Mouse (Mus musculus) hindbrain, embryonic 16.5 days (tissue): ENCODE measurements at regions not wholly inside any gene's neighbourhood (a gene's known extent, or its start where the extent isn't known, plus 50 kb on each side); places are given as distances from the start of the nearest gene placed in this dataset.

Source experiments
- ATAC-seq: fragments of 200-750 bp; cut with Nextera tagmentation; 2 replicates; pipeline ENCODE4 v1.8.0; 2017; ENCODE audit warnings: moderate TSS enrichment, moderate library complexity
- H3K27ac ChIP-seq: fragments of 300-500 bp; sonication (generic); 2 replicates; pipeline ENCODE4 v1.5.1; 2014; ENCODE audit warnings: low read depth, mild to moderate bottlenecking, control low read depth, low read length, moderate library complexity
- H3K27me3 ChIP-seq: fragments of 300-500 bp; sonication (generic); replicated peaks from 2 replicates; pipeline ENCODE4 v1.6.1; 2014; ENCODE audit warnings: low read length; ENCODE audit not compliant: control insufficient read depth, insufficient read depth
- H3K36me3 ChIP-seq: fragments of 300-500 bp; sonication (generic); 2 replicates; pipeline ENCODE4 v1.6.1; 2014; ENCODE audit warnings: mild to moderate bottlenecking, low read length, moderate library complexity, mixed read lengths; ENCODE audit not compliant: control insufficient read depth, insufficient read depth
- H3K4me1 ChIP-seq: fragments of 300-500 bp; sonication (generic); 2 replicates; pipeline ENCODE4 v1.6.1; 2014; ENCODE audit warnings: low read depth, low read length; ENCODE audit not compliant: control insufficient read depth, insufficient read depth
- H3K4me2 ChIP-seq: fragments of 300-500 bp; sonication (generic); 2 replicates; pipeline ENCODE4 v1.6.1; 2014; ENCODE audit warnings: mild to moderate bottlenecking, low read length, control low read depth, moderate library complexity
- H3K4me3 ChIP-seq: fragments of 300-500 bp; sonication (generic); 2 replicates; pipeline ENCODE4 v1.5.1; 2014; ENCODE audit warnings: mild to moderate bottlenecking, low read length, control low read depth, moderate library complexity
- H3K9ac ChIP-seq: fragments of 300-500 bp; sonication (generic); 2 replicates; pipeline ENCODE4 v1.6.1; 2014; ENCODE audit warnings: low read depth, mild to moderate bottlenecking, control low read depth, low read length, moderate library complexity
- H3K9me3 ChIP-seq: fragments of 300-500 bp; sonication (generic); 2 replicates; pipeline ENCODE4 v1.6.1; 2014; ENCODE audit warnings: mild to moderate bottlenecking, low read length, moderate library complexity; ENCODE audit not compliant: control insufficient read depth
- WGBS: fragments of 180-500 bp; shearing (Covaris S2); extraction: QIAGEN DNeasy Blood & Tissue Kit; methylation state at CpG from one replicate; pipeline ENCODE4 v1.1.7; 2014; 5-methylcytosine and 5-hydroxymethylcytosine counted together

GRCm38 (mm10) chr17:14610791-14611522 is 83.1 kb downstream of the Thbs2 start:
- no peak overlapping the region for H3K4me2 ChIP-seq
- no peak overlapping the region for H3K27ac ChIP-seq
- H3K4me1 ChIP-seq: no peaks in the 10 kb centered on the region
- H3K36me3 ChIP-seq: no peaks in the 10 kb centered on the region
- no peak overlapping the region for H3K4me3 ChIP-seq
- H3K9ac ChIP-seq: no peak overlapping the region
- no peaks in the 10 kb centered on the region for H3K27me3 ChIP-seq
- ATAC-seq: no peak
- 88% methylated on average over 4 of the region's 4 CpGs for WGBS
- H3K9me3 ChIP-seq: no peaks in the 10 kb centered on the region

GRCm38 (mm10) chr17:14608845-14609244 is 85.2 kb downstream of the Thbs2 start:
- H3K4me3 ChIP-seq: no peak overlapping the region
- no peaks in the 10 kb centered on the region for H3K9me3 ChIP-seq
- WGBS: 82% methylated on average over 4 of the region's 4 CpGs
- H3K36me3 ChIP-seq: no peaks in the 10 kb centered on the region
- H3K27ac ChIP-seq: no peak overlapping the region
- no peaks in the 10 kb centered on the region for H3K4me1 ChIP-seq
- H3K27me3 ChIP-seq: no peaks in the 10 kb centered on the region
- no peak for ATAC-seq
- H3K4me2 ChIP-seq: no peak overlapping the region
- no peak overlapping the region for H3K9ac ChIP-seq

- WGBS: 76% methylated on average over 5 of the region's 5 CpGs
Measured at GRCm38 (mm10) chr17:14606356-14606989, 87.6 kb downstream of the Thbs2 start.

GRCm38 (mm10) chr17:14599681-14600080 is 94.4 kb downstream of the Thbs2 start:
- no peaks in the 10 kb centered on the region for H3K36me3 ChIP-seq
- no peak overlapping the region for H3K9ac ChIP-seq
- no peaks in the 10 kb centered on the region for H3K9me3 ChIP-seq
- WGBS: 77% methylated on average over 10 of the region's 10 CpGs
- H3K27me3 ChIP-seq: no peaks in the 10 kb centered on the region
- H3K4me1 ChIP-seq: no peaks in the 10 kb centered on the region
- no peak overlapping the region for H3K4me2 ChIP-seq
- ATAC-seq: no peak
- H3K4me3 ChIP-seq: no peak overlapping the region
- H3K27ac ChIP-seq: no peak overlapping the region

More at GRCm38 (mm10) chr17:14606356-14606989, 87.6 kb downstream of the Thbs2 start:
- H3K4me1 ChIP-seq: no peaks in the 10 kb centered on the region
- H3K27ac ChIP-seq: no peak overlapping the region
- H3K27me3 ChIP-seq: no peaks in the 10 kb centered on the region
- no peak overlapping the region for H3K4me2 ChIP-seq
- no peaks in the 10 kb centered on the region for H3K9me3 ChIP-seq
- H3K4me3 ChIP-seq: no peak overlapping the region
- H3K9ac ChIP-seq: no peak overlapping the region
- no peaks in the 10 kb centered on the region for H3K36me3 ChIP-seq
- ATAC-seq: no peak

GRCm38 (mm10) chr17:14596470-14596869 is 97.6 kb downstream of the Thbs2 start:
- Histone ChIP-seq H3K9me3 (no peaks in the 10 kb centered on the region), H3K27ac (no peak overlapping the region), H3K4me2 (no peak overlapping the region), H3K4me3 (no peak overlapping the region), H3K9ac (no peak overlapping the region), H3K36me3 (no peaks in the 10 kb centered on the region), H3K27me3 (no peaks in the 10 kb centered on the region), H3K4me1 (no peaks in the 10 kb centered on the region)
- no peak for ATAC-seq
- 92% methylated on average over 7 of the region's 7 CpGs for WGBS

GRCm38 (mm10) chr17:14595525-14595924 is 98.5 kb downstream of the Thbs2 start:
- H3K4me1 ChIP-seq: no peaks in the 10 kb centered on the region
- ATAC-seq: no peak
- H3K9ac ChIP-seq: no peak overlapping the region
- H3K9me3 ChIP-seq: no peaks in the 10 kb centered on the region
- no peaks in the 10 kb centered on the region for H3K36me3 ChIP-seq
- H3K4me3 ChIP-seq: no peak overlapping the region
- 83% methylated on average over 7 of the region's 7 CpGs for WGBS
- H3K4me2 ChIP-seq: no peak overlapping the region
- H3K27me3 ChIP-seq: no peaks in the 10 kb centered on the region
- H3K27ac ChIP-seq: no peak overlapping the region

GRCm38 (mm10) chr17:14588086-14588817 is 105.8 kb downstream of the Thbs2 start:
- Histone ChIP-seq H3K9me3 (no peaks in the 10 kb centered on the region), H3K4me1 (no peaks in the 10 kb centered on the region), H3K36me3 (no peaks in the 10 kb centered on the region), H3K4me2 (no peak overlapping the region), H3K4me3 (no peak overlapping the region), H3K9ac (no peak overlapping the region), H3K27me3 (no peaks in the 10 kb centered on the region), H3K27ac (no peak overlapping the region)
- 90% methylated on average over 12 of the region's 12 CpGs for WGBS
- no peak for ATAC-seq

- 78% methylated on average over 3 of the region's 3 CpGs for WGBS
- no peaks in the 10 kb centered on the region for H3K27me3 ChIP-seq
Measured at GRCm38 (mm10) chr17:14579671-14580070, 114.4 kb downstream of the Thbs2 start.

GRCm38 (mm10) chr17:14578721-14579120 is 115.3 kb downstream of the Thbs2 start:
- Histone ChIP-seq H3K4me1 (no peaks in the 10 kb centered on the region), H3K9ac (no peak overlapping the region), H3K4me3 (no peak overlapping the region), H3K27me3 (no peaks in the 10 kb centered on the region), H3K4me2 (no peak overlapping the region), H3K9me3 (no peaks in the 10 kb centered on the region), H3K27ac (no peak overlapping the region), H3K36me3 (no peaks in the 10 kb centered on the region)
- ATAC-seq: no peak
- 79% methylated on average over 1 of the region's 1 CpGs for WGBS

More at GRCm38 (mm10) chr17:14579671-14580070, 114.4 kb downstream of the Thbs2 start:
- Histone ChIP-seq H3K9ac (no peak overlapping the region), H3K4me1 (no peaks in the 10 kb centered on the region), H3K4me3 (no peak overlapping the region), H3K9me3 (no peaks in the 10 kb centered on the region), H3K4me2 (no peak overlapping the region), H3K27ac (no peak overlapping the region), H3K36me3 (no peaks in the 10 kb centered on the region)
- no peak for ATAC-seq
